Mouse (Mus musculus) neural tube, embryonic 14.5 days (tissue): Measurements from ENCODE around the gene Camkmt. TPM values are rescaled to one million over a fixed set of nuclear protein-coding genes. Genes with fewer than 3 reads are reported as not detected.

ENCODE experiments used
- ATAC-seq: fragments of 200-750 bp; cut with Nextera tagmentation; 2 replicates; pipeline ENCODE4 v1.8.0; 2017; ENCODE audit warnings: low read depth, mild to moderate bottlenecking, moderate TSS enrichment, moderate library complexity
- H3K27ac ChIP-seq: fragments of 300-500 bp; sonication (generic); 2 replicates; pipeline ENCODE4 v1.5.1; 2014; ENCODE audit warnings: low read depth, mild to moderate bottlenecking, control low read depth, low read length, moderate library complexity, mixed read lengths
- H3K27me3 ChIP-seq: fragments of 300-500 bp; sonication (generic); 2 replicates; pipeline ENCODE4 v1.6.1; 2014; ENCODE audit warnings: low read length; ENCODE audit not compliant: control insufficient read depth, insufficient read depth
- H3K36me3 ChIP-seq: fragments of 300-500 bp; sonication (generic); 2 replicates; pipeline ENCODE4 v1.6.1; 2014; ENCODE audit warnings: low read length, mixed read lengths; ENCODE audit not compliant: control insufficient read depth, insufficient read depth
- H3K4me1 ChIP-seq: fragments of 300-500 bp; sonication (generic); 2 replicates; pipeline ENCODE4 v1.6.1; 2014; ENCODE audit warnings: low read length; ENCODE audit not compliant: control insufficient read depth, insufficient read depth
- H3K4me2 ChIP-seq: fragments of 300-500 bp; sonication (generic); 2 replicates; pipeline ENCODE4 v1.6.1; 2014; ENCODE audit warnings: mild to moderate bottlenecking, low read depth, low read length, control low read depth
- H3K4me3 ChIP-seq: fragments of 300-500 bp; sonication (generic); 2 replicates; pipeline ENCODE4 v1.5.1; 2014; ENCODE audit warnings: low read depth, low read length, control low read depth, mixed read lengths
- H3K9ac ChIP-seq: fragments of 300-500 bp; sonication (generic); replicated peaks from 2 replicates; pipeline ENCODE4 v1.6.1; 2014; ENCODE audit warnings: low read depth, mild to moderate bottlenecking, control low read depth, low read length, mixed read lengths
- H3K9me3 ChIP-seq: fragments of 300-500 bp; sonication (generic); 2 replicates; pipeline ENCODE4 v1.6.1; 2016; ENCODE audit warnings: low read length; ENCODE audit not compliant: control insufficient read depth
- WGBS: fragments of 180-500 bp; shearing (Covaris S2); extraction: QIAGEN DNeasy Blood & Tissue Kit; methylation state at CpG from one replicate; pipeline ENCODE4 v1.1.7; 2014; 5-methylcytosine and 5-hydroxymethylcytosine counted together
- polyA plus RNA-seq: library from polyadenylated mRNA; unstranded; fragments of >200 nt; fragmentation: Nextera tagmentation; extraction: Ambion mirVana; gene quantifications from 2 replicates; pipeline ENCODE4 v1.2.1, GENCODE M21; 2014

Camkmt gene
- polyA plus RNA-seq, 1 experiment from 2014 or later, result 24.5 TPM

GRCm38 (mm10) chr17:85168761-85169160 is 78.4 kb downstream of the Camkmt start:
- H3K9me3 ChIP-seq, result no peaks in the 10 kb centered on the region
- H3K4me1 ChIP-seq, result no peaks in the 10 kb centered on the region
- H3K27ac ChIP-seq, result no peak overlapping the region
- H3K9ac ChIP-seq, result no peak overlapping the region
- H3K27me3 ChIP-seq, result no peaks in the 10 kb centered on the region
- no peaks in the 10 kb centered on the region for H3K36me3 ChIP-seq
- 95% methylated on average over 2 of the region's 2 CpGs for WGBS
- no peak overlapping the region for H3K4me2 ChIP-seq
- ATAC-seq, result no peak
- H3K4me3 ChIP-seq, result no peak overlapping the region

- no peak for ATAC-seq
- no peak overlapping the region for H3K9ac ChIP-seq
- no peak overlapping the region for H3K4me2 ChIP-seq
- H3K36me3 ChIP-seq, result no peaks in the 10 kb centered on the region
- 77% methylated on average over 10 of the region's 10 CpGs for WGBS
- no peaks in the 10 kb centered on the region for H3K27me3 ChIP-seq
- no peak overlapping the region for H3K4me3 ChIP-seq
- no peak overlapping the region for H3K27ac ChIP-seq
- no peaks in the 10 kb centered on the region for H3K4me1 ChIP-seq
- no peaks in the 10 kb centered on the region for H3K9me3 ChIP-seq
Measured at GRCm38 (mm10) chr17:85170541-85171255, 80.3 kb downstream of the Camkmt start.

- WGBS, result 20% methylated on average over 4 of the region's 4 CpGs
- no peak for ATAC-seq
- no peak overlapping the region for H3K9ac ChIP-seq
- no peak overlapping the region for H3K4me2 ChIP-seq
- H3K27me3 ChIP-seq, result no peaks in the 10 kb centered on the region
- H3K27ac ChIP-seq, result no peak overlapping the region
- H3K4me1 ChIP-seq, result no peaks in the 10 kb centered on the region
- no peak overlapping the region for H3K4me3 ChIP-seq
- H3K9me3 ChIP-seq, result no peaks in the 10 kb centered on the region
- H3K36me3 ChIP-seq, result no peaks in the 10 kb centered on the region
Measured at GRCm38 (mm10) chr17:85171951-85172350, 81.6 kb downstream of the Camkmt start.

- Histone ChIP-seq H3K4me3 (no peak overlapping the region), H3K27ac (no peak overlapping the region), H3K36me3 (no peaks in the 10 kb centered on the region), H3K4me2 (no peak overlapping the region), H3K9ac (no peak overlapping the region), H3K4me1 (no peaks in the 10 kb centered on the region), H3K27me3 (no peaks in the 10 kb centered on the region), H3K9me3 (no peaks in the 10 kb centered on the region)
- 48% methylated on average over 13 of the region's 13 CpGs for WGBS
- ATAC-seq, result no peak
Measured at GRCm38 (mm10) chr17:85177231-85177630, 86.9 kb downstream of the Camkmt start.

- peak; percentile 41; the same call in 1 of the 2 replicates for ATAC-seq
- no peak overlapping the region for H3K27ac ChIP-seq
- 30% methylated on average over 14 of the region's 14 CpGs for WGBS
- no peak overlapping the region for H3K4me3 ChIP-seq
- no peak overlapping the region for H3K4me2 ChIP-seq
- no peak overlapping the region for H3K9ac ChIP-seq
- no peaks in the 10 kb centered on the region for H3K9me3 ChIP-seq
- no peaks in the 10 kb centered on the region for H3K36me3 ChIP-seq
- H3K27me3 ChIP-seq, result no peaks in the 10 kb centered on the region
- H3K4me1 ChIP-seq, result no peaks in the 10 kb centered on the region
Measured at GRCm38 (mm10) chr17:85180471-85181060, 90.2 kb downstream of the Camkmt start.

GRCm38 (mm10) chr17:85189227-85190127 is 99.1 kb downstream of the Camkmt start:
- Histone ChIP-seq H3K9ac (no peak overlapping the region), H3K27me3 (no peaks in the 10 kb centered on the region), H3K4me1 (no peaks in the 10 kb centered on the region), H3K4me2 (peak overlapping the region; percentile 14; the same call in 1 of the 2 replicates), H3K36me3 (no peaks in the 10 kb centered on the region), H3K9me3 (no peaks in the 10 kb centered on the region), H3K4me3 (0 out of 2 replicates have a peak overlapping the region, but pooled peaks have one; percentile 2), H3K27ac (no peak overlapping the region)
- ATAC-seq, result peak; percentile 88; the same call in 1 of the 2 replicates
- 6% methylated on average over 14 of the region's 14 CpGs for WGBS

GRCm38 (mm10) chr17:85190128-85190435 is 99.7 kb downstream of the Camkmt start:
- no peak for ATAC-seq
- no peak overlapping the region for H3K9ac ChIP-seq
- no peaks in the 10 kb centered on the region for H3K36me3 ChIP-seq
- no peak overlapping the region for H3K27ac ChIP-seq
- no peaks in the 10 kb centered on the region for H3K27me3 ChIP-seq
- H3K4me2 ChIP-seq, result peak overlapping the region; percentile 14; the same call in 1 of the 2 replicates
- 0 out of 2 replicates have a peak overlapping the region, but pooled peaks have one; percentile 2 for H3K4me3 ChIP-seq
- no peaks in the 10 kb centered on the region for H3K4me1 ChIP-seq
- 3% methylated on average over 7 of the region's 7 CpGs for WGBS
- H3K9me3 ChIP-seq, result no peaks in the 10 kb centered on the region

- Histone ChIP-seq H3K4me2 (no peak overlapping the region), H3K36me3 (no peaks in the 10 kb centered on the region), H3K9me3 (no peaks in the 10 kb centered on the region), H3K27me3 (no peaks in the 10 kb centered on the region), H3K4me3 (no peak overlapping the region), H3K4me1 (no peaks in the 10 kb centered on the region), H3K9ac (no peak overlapping the region), H3K27ac (no peak overlapping the region)
- ATAC-seq, result no peak
- WGBS, result 82% methylated on average over 11 of the region's 11 CpGs
Measured at GRCm38 (mm10) chr17:85193294-85193693, 102.9 kb downstream of the Camkmt start.

GRCm38 (mm10) chr17:85198781-85199180 is 108.4 kb downstream of the Camkmt start:
- no peak for ATAC-seq
- Histone ChIP-seq H3K4me3 (no peak overlapping the region), H3K9ac (no peak overlapping the region), H3K9me3 (no peaks in the 10 kb centered on the region), H3K4me2 (no peak overlapping the region), H3K36me3 (no peaks in the 10 kb centered on the region), H3K27ac (no peak overlapping the region), H3K4me1 (no peaks in the 10 kb centered on the region), H3K27me3 (no peaks in the 10 kb centered on the region)
- 93% methylated on average over 15 of the region's 15 CpGs for WGBS
